Comparison of ENCODE assay signal across 11 mouse cellular contexts in genomic region chr7:74315836-74316435, GRCm38 (mm10).
A peak's percentile ranks its signal among the peaks of the same experiment; 100 is the strongest.
DNase-seq lines count a peak whose midpoint lies in the region; ATAC-seq lines count a peak whose summit lies in the region.
"Had no signal": no experiment of that assay in that cellular context is flagged by ENCODE, and none has a peak within 500 bp of the region (broad histone marks: within the 10 kb centered on the region; RNA-seq: fewer than 3 reads in every experiment).

No protein-coding gene starts in this region.

- no peak overlapping the region for H3K9ac ChIP-seq in hindbrain, embryonic 13.5 days
- no peak overlapping the region for H3K9ac ChIP-seq in hindbrain, embryonic 12.5 days

- H3K27me3 ChIP-seq in hindbrain, embryonic 13.5 days = peaks cover 13% of the 10 kb centered on the region; the same call in 1 of the 2 replicates
- peaks cover 7% of the 10 kb centered on the region; the same call in 1 of the 2 replicates for H3K27me3 ChIP-seq in hindbrain, embryonic 12.5 days

- H3K36me3 ChIP-seq in hindbrain, embryonic 13.5 days = no peaks in the 10 kb centered on the region; the same call in 1 of the 2 replicates
- H3K36me3 ChIP-seq in hindbrain, embryonic 12.5 days = no peaks in the 10 kb centered on the region
- H3K36me3 ChIP-seq: G1E had no signal

- peak; percentile 61 for DNase-seq in adipocyte (ENCODE audit: low spot score)
- peak; percentile 58 for DNase-seq in cerebellum, adult 11-12 months
- peak; percentile 29 for DNase-seq in kidney, postnatal 14 days
- no peak for DNase-seq in retina, embryonic 14.5 days (ENCODE audit: low spot score)
- DNase-seq in thymus, postnatal 10 days (ENCODE audit: low spot score in 2 of 2) = no peak
- DNase-seq in natural killer cell, adult 2 months (ENCODE audit: low spot score in 2 of 2) = no peak
- DNase-seq: thymus, adult 2 months had no signal

- ATAC-seq in hindbrain, embryonic 13.5 days (ENCODE audit: low FRiP score) = no peak
- ATAC-seq in hindbrain, embryonic 12.5 days (ENCODE audit: low FRiP score) = no peak

- no peak overlapping the region for H3K4me3 ChIP-seq in hindbrain, embryonic 13.5 days
- no peak overlapping the region for H3K4me3 ChIP-seq in hindbrain, embryonic 12.5 days

- no peak overlapping the region for H3K4me2 ChIP-seq in hindbrain, embryonic 13.5 days
- H3K4me2 ChIP-seq in hindbrain, embryonic 12.5 days (replicated peaks) = no peak overlapping the region

- peaks cover 17% of the 10 kb centered on the region for H3K4me1 ChIP-seq in hindbrain, embryonic 13.5 days (replicated peaks)
- peaks cover 12% of the 10 kb centered on the region; the same call in 1 of the 2 replicates for H3K4me1 ChIP-seq in hindbrain, embryonic 12.5 days

- H3K27ac ChIP-seq in hindbrain, embryonic 13.5 days = peak overlapping the region; percentile 20
- no peak overlapping the region for H3K27ac ChIP-seq in hindbrain, embryonic 12.5 days
- H3K27ac ChIP-seq: macrophage had no signal

- 66% methylated on average over 3 of the region's 3 CpGs for WGBS in hindbrain, embryonic 13.5 days
- 67% methylated on average over 3 of the region's 3 CpGs for WGBS in hindbrain, embryonic 12.5 days

- H3K9me3 ChIP-seq in hindbrain, embryonic 13.5 days = no peaks in the 10 kb centered on the region
- no peaks in the 10 kb centered on the region for H3K9me3 ChIP-seq in hindbrain, embryonic 12.5 days (replicated peaks)

Comparison
In these comparisons a context has a peak if more than half of its experiments do, and no peak if none do; other contexts are left out.
1. DNase-seq: peak in adipocyte (single experiment), cerebellum, adult 11-12 months (single experiment) and kidney, postnatal 14 days (single experiment); none in retina, embryonic 14.5 days (single experiment), thymus, postnatal 10 days (0 of 2) and natural killer cell, adult 2 months (0 of 2).